21 mouse cellular contexts compared by ENCODE assay signal in the genomic region with DNA sequence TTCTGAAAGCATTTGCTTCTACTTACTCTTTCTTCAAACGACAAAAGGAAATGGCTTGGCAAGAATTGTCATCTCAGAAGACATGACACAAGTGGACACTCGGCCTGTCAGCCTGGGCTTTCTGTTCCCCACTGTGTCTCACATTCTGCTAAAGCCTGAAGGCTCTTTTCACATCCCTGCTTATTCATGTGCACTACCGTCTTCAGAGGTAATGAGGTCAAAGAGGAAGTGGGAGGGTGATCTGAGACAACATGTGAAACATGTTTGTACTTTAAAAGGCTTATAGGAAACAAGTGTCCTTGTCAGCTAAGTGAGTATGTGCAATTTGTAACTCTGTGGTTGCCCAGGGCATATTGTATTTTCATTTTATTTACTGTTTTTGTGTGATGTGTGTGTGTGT.
A peak's percentile ranks its signal among the peaks of the same experiment; 100 is the strongest.
DNase-seq lines count a peak whose midpoint lies in the region; ATAC-seq and TF ChIP-seq lines count a peak whose summit lies in the region.
"Had no signal": no experiment of that assay in that cellular context is flagged by ENCODE, and none has a peak within 500 bp of the region (broad histone marks: within the 10 kb centered on the region; RNA-seq: fewer than 3 reads in every experiment).

No protein-coding gene starts in this region.

- H3K27ac ChIP-seq in kidney, embryonic 15.5 days: 0 out of 2 replicates have a peak overlapping the region, but pooled peaks have one; percentile 3
- no peak overlapping the region for H3K27ac ChIP-seq in kidney, embryonic 14.5 days (ENCODE audit: low read depth, low read length)
- H3K27ac ChIP-seq in olfactory bulb, adult 2 months (ENCODE audit: insufficient read depth, low read depth, low read length): peak overlapping the region; percentile 73; the same call in 1 of the 2 replicates
- no peak overlapping the region for H3K27ac ChIP-seq in forebrain, embryonic 16.5 days (ENCODE audit: low read length)
- no peak overlapping the region for H3K27ac ChIP-seq in midbrain, embryonic 14.5 days (replicated peaks; ENCODE audit: low read depth, low read length)
- H3K27ac ChIP-seq: embryonic facial prominence, embryonic 12.5 days; forebrain, embryonic 15.5 days; heart, adult 2 months; heart, embryonic 13.5 days; hindbrain, embryonic 12.5 days had no signal

- TF ChIP-seq CTCF in olfactory bulb, adult 2 months (IDR thresholded peaks at IDR 0.05; ENCODE audit: insufficient read depth, low read depth, low read length): no peak

- H3K9ac ChIP-seq in kidney, embryonic 15.5 days: no peak overlapping the region
- H3K9ac ChIP-seq in kidney, embryonic 14.5 days (ENCODE audit: low read depth, low read length): no peak overlapping the region
- no peak overlapping the region for H3K9ac ChIP-seq in forebrain, embryonic 16.5 days (replicated peaks; ENCODE audit: low read depth, low read length)
- H3K9ac ChIP-seq in midbrain, embryonic 14.5 days (replicated peaks; ENCODE audit: low read length): no peak overlapping the region
- H3K9ac ChIP-seq: embryonic facial prominence, embryonic 12.5 days; forebrain, embryonic 15.5 days; heart, embryonic 13.5 days; hindbrain, embryonic 12.5 days had no signal

- H3K4me2 ChIP-seq in kidney, embryonic 15.5 days: no peak overlapping the region
- H3K4me2 ChIP-seq in kidney, embryonic 14.5 days (replicated peaks; ENCODE audit: low read depth, low read length): no peak overlapping the region
- no peak overlapping the region for H3K4me2 ChIP-seq in forebrain, embryonic 16.5 days (ENCODE audit: low read length)
- no peak overlapping the region for H3K4me2 ChIP-seq in midbrain, embryonic 14.5 days (ENCODE audit: low read length)
- H3K4me2 ChIP-seq: embryonic facial prominence, embryonic 12.5 days; forebrain, embryonic 15.5 days; heart, embryonic 13.5 days; hindbrain, embryonic 12.5 days had no signal

- H3K27me3 ChIP-seq in kidney, embryonic 15.5 days: no peaks in the 10 kb centered on the region
- H3K27me3 ChIP-seq in kidney, embryonic 14.5 days (ENCODE audit: control insufficient read depth, insufficient read depth, low read length): no peaks in the 10 kb centered on the region
- H3K27me3 ChIP-seq in forebrain, embryonic 16.5 days (replicated peaks; ENCODE audit: control insufficient read depth, insufficient read depth, low read length): no peaks in the 10 kb centered on the region
- H3K27me3 ChIP-seq in midbrain, embryonic 14.5 days (ENCODE audit: control insufficient read depth, insufficient read depth, low read length): no peaks in the 10 kb centered on the region
- H3K27me3 ChIP-seq: embryonic facial prominence, embryonic 12.5 days; forebrain, embryonic 15.5 days; hindbrain, embryonic 12.5 days had no signal

- no peak overlapping the region for H3K4me3 ChIP-seq in kidney, embryonic 15.5 days (replicated peaks)
- no peak overlapping the region for H3K4me3 ChIP-seq in kidney, embryonic 14.5 days (ENCODE audit: low read length)
- peak overlapping the region; percentile 29 for H3K4me3 ChIP-seq in olfactory bulb, adult 2 months (ENCODE audit: insufficient read depth, low read depth, low read length)
- H3K4me3 ChIP-seq in forebrain, embryonic 16.5 days (replicated peaks; ENCODE audit: low read length): no peak overlapping the region
- H3K4me3 ChIP-seq in midbrain, embryonic 14.5 days (replicated peaks; ENCODE audit: low read depth, low read length): no peak overlapping the region
- H3K4me3 ChIP-seq: embryonic facial prominence, embryonic 12.5 days; forebrain, embryonic 15.5 days; heart, adult 2 months; heart, embryonic 13.5 days; hindbrain, embryonic 12.5 days had no signal

- peaks cover 29% of the 10 kb centered on the region for H3K4me1 ChIP-seq in kidney, embryonic 15.5 days
- peaks cover 21% of the 10 kb centered on the region; the same call in 1 of the 2 replicates for H3K4me1 ChIP-seq in kidney, embryonic 14.5 days (ENCODE audit: control insufficient read depth, insufficient read depth, low read length)
- peaks cover 5% of the 10 kb centered on the region for H3K4me1 ChIP-seq in olfactory bulb, adult 2 months (ENCODE audit: control insufficient read depth, insufficient read depth, low read length)
- H3K4me1 ChIP-seq in forebrain, embryonic 16.5 days (replicated peaks; ENCODE audit: control insufficient read depth, insufficient read depth, low read length): peaks cover 6% of the 10 kb centered on the region
- no peaks in the 10 kb centered on the region for H3K4me1 ChIP-seq in midbrain, embryonic 14.5 days (ENCODE audit: control insufficient read depth, insufficient read depth, low read length)
- H3K4me1 ChIP-seq: hindbrain, embryonic 12.5 days had no signal

- H3K9me3 ChIP-seq in kidney, embryonic 15.5 days (replicated peaks): no peaks in the 10 kb centered on the region
- no peaks in the 10 kb centered on the region for H3K9me3 ChIP-seq in kidney, embryonic 14.5 days (ENCODE audit: control insufficient read depth, low read length)
- H3K9me3 ChIP-seq in forebrain, embryonic 16.5 days (ENCODE audit: control insufficient read depth, low read length): no peaks in the 10 kb centered on the region
- no peaks in the 10 kb centered on the region for H3K9me3 ChIP-seq in midbrain, embryonic 14.5 days (ENCODE audit: control insufficient read depth, low read length)
- H3K9me3 ChIP-seq: embryonic facial prominence, embryonic 12.5 days; forebrain, embryonic 15.5 days; heart, embryonic 13.5 days; hindbrain, embryonic 12.5 days had no signal

- WGBS in kidney, embryonic 15.5 days: 21% methylated on average over 3 of the region's 3 CpGs
- 21% methylated on average over 3 of the region's 3 CpGs for WGBS in kidney, embryonic 14.5 days
- 28% methylated on average over 3 of the region's 3 CpGs for WGBS in olfactory bulb, adult 2 months
- 52% methylated on average over 3 of the region's 3 CpGs for WGBS in forebrain, embryonic 16.5 days
- WGBS in midbrain, embryonic 14.5 days: 69% methylated on average over 3 of the region's 3 CpGs

- peak; percentile 4 to 20 for DNase-seq in spleen, postnatal 36 days (ENCODE audit: low spot score in 2 of 2)
- DNase-seq in spleen, adult 12 weeks (ENCODE audit: low spot score): no peak
- DNase-seq in midbrain, embryonic 14.5 days: no peak
- DNase-seq: adrenal gland, postnatal 10 days; cerebellum, adult 11-12 months; cerebellum, postnatal 10 days; gastrocnemius, postnatal 10 days; heart, adult 2 months; heart, postnatal 36 days had no signal

- H3K36me3 ChIP-seq in kidney, embryonic 15.5 days: no peaks in the 10 kb centered on the region
- H3K36me3 ChIP-seq in kidney, embryonic 14.5 days (ENCODE audit: control insufficient read depth, insufficient read depth, low read length): no peaks in the 10 kb centered on the region
- no peaks in the 10 kb centered on the region for H3K36me3 ChIP-seq in forebrain, embryonic 16.5 days (ENCODE audit: control insufficient read depth, insufficient read depth)
- H3K36me3 ChIP-seq in midbrain, embryonic 14.5 days (ENCODE audit: control insufficient read depth, insufficient read depth, low read length): no peaks in the 10 kb centered on the region
- H3K36me3 ChIP-seq: embryonic facial prominence, embryonic 12.5 days; forebrain, embryonic 15.5 days; G1E; heart, embryonic 13.5 days; hindbrain, embryonic 12.5 days had no signal

- ATAC-seq in kidney, embryonic 15.5 days (replicated peaks; ENCODE audit: low FRiP score): no peak
- no peak for ATAC-seq in kidney, embryonic 14.5 days (ENCODE audit: low FRiP score, low TSS enrichment)
- ATAC-seq in granulocyte monocyte progenitor cell, adult 5-6 weeks (replicated peaks; ENCODE audit: poor library complexity, severe bottlenecking): peak; percentile 77
- ATAC-seq in forebrain, embryonic 16.5 days: no peak
- ATAC-seq in midbrain, embryonic 14.5 days (ENCODE audit: low FRiP score, low TSS enrichment): no peak
- ATAC-seq: forebrain, embryonic 15.5 days; hindbrain, embryonic 16.5 days; inflammation-experienced regulatory T-cells, adult 6 months had no signal

- TF ChIP-seq POLR2A in olfactory bulb, adult 2 months (IDR thresholded peaks at IDR 0.05; ENCODE audit: insufficient read depth, low read depth, low read length): no peak

Comparison
In these comparisons a context has a peak if more than half of its experiments do, and no peak if none do; other contexts are left out.
1. H3K27ac ChIP-seq: peak in kidney, embryonic 15.5 days (single experiment) and olfactory bulb, adult 2 months (single experiment); none in kidney, embryonic 14.5 days (single experiment), forebrain, embryonic 16.5 days (single experiment) and midbrain, embryonic 14.5 days (single experiment).
2. DNase-seq: peak in spleen, postnatal 36 days (2 of 2); none in spleen, adult 12 weeks (single experiment) and midbrain, embryonic 14.5 days (single experiment).